Mouse (Mus musculus) kidney, embryonic 15.5 days (tissue): ENCODE results near the gene Spata21. TPM values are rescaled to one million over a fixed set of nuclear protein-coding genes. Genes with fewer than 3 reads are reported as not detected.

Experiments
- polyA plus RNA-seq: library from polyadenylated mRNA; unstranded; fragments of >200 nt; fragmentation: Nextera tagmentation; extraction: Ambion mirVana; gene quantifications from 2 replicates; pipeline ENCODE4 v1.2.1, GENCODE M21; 2015

Spata21 gene
- polyA plus RNA-seq, 1 experiment from 2014 or later = 0.64 TPM

Other genes with a start within 250 kb of the Spata21 start
- gene Padi1, start 242.6 kb upstream of the Spata21 start, polyA plus RNA-seq = 0.21 and 0.26 TPM in 2 replicates
- 18.7 and 21.4 TPM in 2 replicates for gene Padi2, start 182.0 kb upstream of the Spata21 start, polyA plus RNA-seq
- gene Sdhb, start 127.1 kb upstream of the Spata21 start, polyA plus RNA-seq = 448 and 457 TPM in 2 replicates
- 40.5 and 45.3 TPM in 2 replicates for gene Atp13a2, start 101.5 kb upstream of the Spata21 start, polyA plus RNA-seq
- gene Mfap2, start 77.9 kb upstream of the Spata21 start, polyA plus RNA-seq = 340 and 433 TPM in 2 replicates
- 8.5 and 9.5 TPM in 2 replicates for gene Crocc, start 27.8 kb upstream of the Spata21 start, polyA plus RNA-seq
- gene Necap2, start 10.0 kb upstream of the Spata21 start, polyA plus RNA-seq = 80.0 and 89.4 TPM in 2 replicates
- 49.6 and 50.4 TPM in 2 replicates for gene Szrd1, start 51.4 kb downstream of the Spata21 start, polyA plus RNA-seq
- 22.4 and 23.0 TPM in 2 replicates for gene Fbxo42, start 59.6 kb downstream of the Spata21 start, polyA plus RNA-seq
- 5.9 and 6.8 TPM in 2 replicates for gene Rsg1, start 125.6 kb downstream of the Spata21 start, polyA plus RNA-seq
- gene Arhgef19, start 151.2 kb downstream of the Spata21 start, polyA plus RNA-seq = 7.4 and 9.6 TPM in 2 replicates
- gene Epha2, start 212.9 kb downstream of the Spata21 start, polyA plus RNA-seq = 6.8 and 7.1 TPM in 2 replicates